Mouse (Mus musculus): Measurements from ENCODE around the gene Sidt1. TPM values are rescaled to one million over a fixed set of nuclear protein-coding genes. Genes with fewer than 3 reads are reported as not detected.
"Not testable (repeated sequence)": the region's sequence is repeated elsewhere in the genome, so short reads cannot be mapped to it uniquely, and the experiment has no call there.

Gene Sidt1
- polyA plus RNA-seq, 2 experiments: 0.08 TPM; not detected in 1

DNA sequence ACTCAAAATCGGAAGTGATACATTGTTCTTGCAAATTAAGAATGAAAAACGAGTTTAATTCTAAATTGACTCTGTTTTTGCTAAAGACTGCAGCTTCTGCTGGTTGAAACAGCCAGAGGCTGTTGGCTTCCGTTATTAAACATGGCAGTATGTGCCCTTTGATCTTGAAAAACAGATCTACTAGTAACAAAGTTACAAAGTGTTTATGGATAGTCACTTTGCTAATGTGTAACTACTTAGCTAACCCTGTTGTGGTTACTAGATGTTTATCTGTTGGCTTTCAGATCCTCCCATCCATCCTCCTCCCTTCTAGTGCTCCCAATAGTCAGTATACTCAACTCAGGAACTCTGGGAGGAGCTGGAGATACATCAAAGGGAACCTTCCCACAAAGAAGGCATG lies 27.4 kb downstream of the Sidt1 start:
- Histone ChIP-seq H3K36me3 (replicated peaks; ENCODE audit: control insufficient read depth, insufficient read depth, low read depth) (no peaks in the 10 kb centered on the region), H3K27me3 (ENCODE audit: control insufficient read depth, insufficient read depth, low read length) (no peaks in the 10 kb centered on the region), H3K4me3 (ENCODE audit: insufficient read depth in 1 of 2, low read depth in 2 of 2, low read length in 2 of 2) (no peak overlapping the region), H3K4me1 (replicated peaks; ENCODE audit: control insufficient read depth in 2 of 2, insufficient read depth in 2 of 2, low read length in 1 of 2) (peaks cover 0 to 3% of the 10 kb centered on the region in 2 experiments; a peak in 1 of 4 replicates), H3K9me3 (ENCODE audit: control insufficient read depth, low read length) (no peaks in the 10 kb centered on the region), H3K27ac (no peak overlapping the region), H3K9ac (replicated peaks) (no peak overlapping the region), H3K4me2 (ENCODE audit: low read depth) (no peak overlapping the region)
- TF ChIP-seq EP300 (IDR thresholded peaks at IDR 0.05; ENCODE audit: low read depth) (no peak), CTCF (IDR thresholded peaks at IDR 0.05; ENCODE audit: low read depth) (no peak)
- DNase-seq (ENCODE audit: low read depth in 3 of 3, low spot score in 3 of 3) (no peak), ATAC-seq (ENCODE audit: insufficient read depth) (no peak)
- 40% methylated on average over 3 of the region's 3 CpGs for WGBS (ENCODE audit: insufficient replicate concordance)

DNA sequence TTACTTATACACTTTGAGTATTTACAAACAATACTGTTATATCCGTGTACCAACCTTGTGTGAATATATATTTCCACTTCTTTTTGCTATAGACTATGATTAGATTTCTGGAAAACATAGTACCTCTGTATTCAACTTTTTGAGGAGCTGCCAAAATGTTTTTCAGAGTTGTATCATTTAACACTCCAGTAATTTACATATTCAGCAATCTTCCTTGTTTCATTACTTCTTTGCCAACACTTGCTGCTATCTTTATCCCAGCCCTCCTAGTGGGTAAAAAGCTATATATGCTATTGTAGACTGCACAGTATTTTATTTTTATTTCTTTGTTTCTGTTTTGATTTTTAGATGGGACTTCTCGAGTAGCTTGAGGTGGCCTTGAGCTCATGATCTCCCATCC lies 29.2 kb downstream of the Sidt1 start:
- Histone ChIP-seq H3K4me3 (ENCODE audit: insufficient read depth in 1 of 2, low read depth in 2 of 2, low read length in 2 of 2) (no peak overlapping the region), H3K27ac (no peak overlapping the region), H3K36me3 (replicated peaks; ENCODE audit: control insufficient read depth, insufficient read depth, low read depth) (no peaks in the 10 kb centered on the region), H3K27me3 (ENCODE audit: control insufficient read depth, insufficient read depth, low read length) (no peaks in the 10 kb centered on the region), H3K9me3 (ENCODE audit: control insufficient read depth, low read length) (no peaks in the 10 kb centered on the region), H3K9ac (replicated peaks) (no peak overlapping the region), H3K4me1 (replicated peaks; ENCODE audit: control insufficient read depth in 2 of 2, insufficient read depth in 2 of 2, low read length in 1 of 2) (peaks cover 0 to 3% of the 10 kb centered on the region in 2 experiments; a peak in 1 of 4 replicates), H3K4me2 (ENCODE audit: low read depth) (no peak overlapping the region)
- TF ChIP-seq EP300 (IDR thresholded peaks at IDR 0.05; ENCODE audit: low read depth): no peak
- TF ChIP-seq CTCF (IDR thresholded peaks at IDR 0.05; ENCODE audit: low read depth): no peak
- no peak for ATAC-seq (ENCODE audit: insufficient read depth)
- no peak for DNase-seq (ENCODE audit: low read depth in 3 of 3, low spot score in 3 of 3)
- WGBS (ENCODE audit: insufficient replicate concordance): 42% methylated on average over 2 of the region's 2 CpGs

DNA sequence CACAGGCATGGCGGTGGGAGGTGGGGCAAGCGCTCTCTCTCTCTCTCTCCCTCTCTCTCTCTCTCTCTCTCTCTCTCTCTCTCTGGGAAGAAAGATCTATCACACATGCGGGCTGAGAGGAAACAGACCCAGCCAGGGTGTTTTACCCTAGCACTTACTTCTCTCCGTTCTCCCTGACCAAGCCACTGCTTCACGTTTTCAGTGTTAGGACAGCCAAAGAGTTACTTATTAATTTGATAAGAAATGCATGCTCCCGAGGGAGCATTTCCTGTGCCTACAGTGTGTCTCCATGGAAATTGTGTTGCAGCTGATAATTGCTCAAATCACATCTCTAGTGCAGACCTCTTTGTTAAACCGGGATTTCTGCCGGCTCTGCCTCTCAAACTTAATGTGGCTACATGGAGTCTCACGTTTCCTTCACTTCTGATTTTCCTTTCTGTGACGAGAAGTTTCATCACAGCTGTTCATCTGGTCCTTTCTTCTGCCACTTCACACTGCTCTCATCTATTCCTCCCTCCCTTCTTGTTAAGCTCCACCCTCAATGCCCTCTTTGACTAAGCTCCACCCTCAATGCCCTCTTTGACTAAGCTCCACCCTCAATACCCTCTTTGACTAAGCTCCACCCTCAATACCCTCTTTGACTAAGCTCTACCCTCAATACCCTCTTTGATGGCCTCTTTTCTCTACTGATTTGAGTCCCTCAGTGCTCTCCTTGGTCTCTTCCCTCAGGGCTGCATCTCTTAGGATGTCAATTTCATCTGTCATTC lies 30.7 kb downstream of the Sidt1 start:
- no peak for DNase-seq (ENCODE audit: low read depth in 3 of 3, low spot score in 3 of 3)
- H3K4me2 ChIP-seq (ENCODE audit: low read depth): no peak overlapping the region
- peaks cover 0 to 3% of the 10 kb centered on the region in 2 experiments; a peak in 1 of 4 replicates for H3K4me1 ChIP-seq (replicated peaks; ENCODE audit: control insufficient read depth in 2 of 2, insufficient read depth in 2 of 2, low read length in 1 of 2)
- H3K27me3 ChIP-seq (ENCODE audit: control insufficient read depth, insufficient read depth, low read length): no peaks in the 10 kb centered on the region
- H3K4me3 ChIP-seq (ENCODE audit: insufficient read depth in 1 of 2, low read depth in 2 of 2, low read length in 2 of 2): no peak overlapping the region
- H3K27ac ChIP-seq: no peak overlapping the region
- no peaks in the 10 kb centered on the region for H3K36me3 ChIP-seq (replicated peaks; ENCODE audit: control insufficient read depth, insufficient read depth, low read depth)
- 39% methylated on average over 10 of the region's 10 CpGs for WGBS (ENCODE audit: insufficient replicate concordance)
- ATAC-seq (ENCODE audit: insufficient read depth): no peak
- H3K9ac ChIP-seq (replicated peaks): no peak overlapping the region
- H3K9me3 ChIP-seq (ENCODE audit: control insufficient read depth, low read length): no peaks in the 10 kb centered on the region
- TF ChIP-seq EP300 (IDR thresholded peaks at IDR 0.05; ENCODE audit: low read depth) (no peak), CTCF (IDR thresholded peaks at IDR 0.05; ENCODE audit: low read depth) (no peak)

DNA sequence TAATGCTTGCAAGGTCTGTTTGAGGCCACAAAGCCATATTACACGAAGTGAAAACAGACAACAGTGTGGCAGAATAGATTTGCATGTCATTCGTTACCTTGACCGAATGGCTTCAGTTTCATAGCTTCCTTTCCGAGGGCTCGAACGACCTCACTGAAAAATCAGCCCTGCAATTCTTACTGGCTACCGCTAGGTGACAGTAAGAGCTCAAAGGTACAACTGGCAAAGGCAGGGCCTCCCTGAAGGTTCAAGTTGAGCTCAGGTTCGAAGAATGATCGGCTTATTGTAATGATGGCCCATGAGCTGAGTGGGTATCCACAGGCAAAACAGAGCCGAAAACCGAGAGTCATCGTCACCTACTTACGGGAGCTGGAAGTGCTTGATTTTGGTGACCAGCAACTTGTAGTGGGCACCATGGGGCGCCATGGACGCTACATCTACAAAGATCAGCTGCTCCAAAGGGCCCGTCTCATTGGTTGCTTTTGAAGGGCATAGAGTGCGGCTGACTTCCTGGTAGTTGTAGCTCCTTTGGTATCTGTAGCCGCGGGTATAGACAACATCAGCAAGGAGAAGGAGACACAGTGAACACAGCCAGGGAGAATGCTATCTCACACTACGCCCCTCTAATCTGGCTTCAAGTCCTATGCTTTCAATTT lies 33.4 kb downstream of the Sidt1 start:
- no peak overlapping the region for H3K9ac ChIP-seq (replicated peaks)
- H3K4me3 ChIP-seq (ENCODE audit: insufficient read depth in 1 of 2, low read depth in 2 of 2, low read length in 2 of 2): no peak overlapping the region
- ATAC-seq (ENCODE audit: insufficient read depth) (no peak), DNase-seq (ENCODE audit: low read depth in 3 of 3, low spot score in 3 of 3) (peak in 1 of 3 experiments; percentile 11)
- WGBS (ENCODE audit: insufficient replicate concordance): 64% methylated on average over 20 of the region's 20 CpGs
- H3K4me2 ChIP-seq (ENCODE audit: low read depth): no peak overlapping the region
- no peaks in the 10 kb centered on the region for H3K36me3 ChIP-seq (replicated peaks; ENCODE audit: control insufficient read depth, insufficient read depth, low read depth)
- TF ChIP-seq CTCF (IDR thresholded peaks at IDR 0.05; ENCODE audit: low read depth): peak; percentile 89
- TF ChIP-seq EP300 (IDR thresholded peaks at IDR 0.05; ENCODE audit: low read depth): no peak
- H3K9me3 ChIP-seq (ENCODE audit: control insufficient read depth, low read length): no peaks in the 10 kb centered on the region
- no peak overlapping the region for H3K27ac ChIP-seq
- peaks cover 0 to 3% of the 10 kb centered on the region in 2 experiments; a peak in 1 of 4 replicates for H3K4me1 ChIP-seq (replicated peaks; ENCODE audit: control insufficient read depth in 2 of 2, insufficient read depth in 2 of 2, low read length in 1 of 2)
- no peaks in the 10 kb centered on the region for H3K27me3 ChIP-seq (ENCODE audit: control insufficient read depth, insufficient read depth, low read length)

DNA sequence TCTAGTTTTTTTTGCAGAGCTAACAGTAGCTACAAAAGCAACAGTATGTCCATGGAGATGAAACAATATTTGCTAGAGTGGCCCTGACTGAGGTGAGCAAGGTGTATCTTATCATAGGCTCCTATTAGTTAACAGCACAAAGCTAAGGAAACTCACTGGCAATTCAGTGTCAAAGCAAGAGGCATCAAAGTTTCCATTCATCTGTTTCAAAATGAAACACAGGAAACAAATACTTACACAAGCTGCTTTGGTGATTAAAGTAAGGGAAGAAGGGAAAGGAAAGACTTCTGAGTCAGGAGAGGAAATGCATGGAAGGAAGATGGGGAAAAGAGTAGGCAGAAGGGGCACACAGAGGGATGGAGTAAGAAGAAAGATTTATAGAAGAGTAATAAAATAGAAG lies 39.0 kb downstream of the Sidt1 start:
- Histone ChIP-seq H3K9me3 (ENCODE audit: control insufficient read depth, low read length) (no peaks in the 10 kb centered on the region), H3K36me3 (replicated peaks; ENCODE audit: control insufficient read depth, insufficient read depth, low read depth) (no peaks in the 10 kb centered on the region), H3K4me1 (replicated peaks; ENCODE audit: control insufficient read depth in 2 of 2, insufficient read depth in 2 of 2, low read length in 1 of 2) (no peaks in the 10 kb centered on the region), H3K27me3 (ENCODE audit: control insufficient read depth, insufficient read depth, low read length) (no peaks in the 10 kb centered on the region), H3K4me2 (ENCODE audit: low read depth) (no peak overlapping the region), H3K4me3 (ENCODE audit: insufficient read depth in 1 of 2, low read depth in 2 of 2, low read length in 2 of 2) (no peak overlapping the region), H3K27ac (no peak overlapping the region), H3K9ac (replicated peaks) (no peak overlapping the region)
- DNase-seq (ENCODE audit: low read depth in 3 of 3, low spot score in 3 of 3) (no peak), ATAC-seq (ENCODE audit: insufficient read depth) (no peak)
- TF ChIP-seq EP300 (IDR thresholded peaks at IDR 0.05; ENCODE audit: low read depth): no peak
- no peak for TF ChIP-seq CTCF (IDR thresholded peaks at IDR 0.05; ENCODE audit: low read depth)

DNA sequence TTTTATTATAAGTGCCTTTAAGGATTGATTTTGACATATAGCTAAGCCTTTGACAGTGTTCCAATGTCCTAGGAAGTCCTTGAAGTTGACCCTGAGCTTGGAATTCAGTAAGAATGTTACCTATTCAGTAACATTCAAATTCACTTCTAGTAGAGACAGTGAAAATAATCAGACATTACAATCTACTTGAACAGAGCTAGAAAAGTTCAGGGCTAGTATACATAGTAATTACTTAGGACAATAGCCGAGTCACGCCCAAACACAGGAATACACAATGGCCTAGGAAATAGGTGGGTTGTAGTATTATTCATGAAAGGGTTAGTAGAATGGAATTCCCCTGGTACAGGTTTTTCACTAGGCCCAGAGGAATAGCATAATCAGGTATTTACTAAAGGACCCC lies 40.3 kb downstream of the Sidt1 start:
- not testable (repeated sequence) for ATAC-seq (ENCODE audit: insufficient read depth); H3K9me3 ChIP-seq (ENCODE audit: control insufficient read depth, low read length); DNase-seq (ENCODE audit: low read depth in 3 of 3, low spot score in 3 of 3); H3K27ac ChIP-seq; H3K4me1 ChIP-seq (replicated peaks; ENCODE audit: control insufficient read depth in 2 of 2, insufficient read depth in 2 of 2, low read length in 1 of 2); H3K36me3 ChIP-seq (replicated peaks; ENCODE audit: control insufficient read depth, insufficient read depth, low read depth); H3K4me3 ChIP-seq (ENCODE audit: insufficient read depth in 1 of 2, low read depth in 2 of 2, low read length in 2 of 2); H3K4me2 ChIP-seq (ENCODE audit: low read depth); H3K9ac ChIP-seq (replicated peaks); H3K27me3 ChIP-seq (ENCODE audit: control insufficient read depth, insufficient read depth, low read length)
- 73% methylated on average over 2 of the region's 2 CpGs for WGBS (ENCODE audit: insufficient replicate concordance)

Measured in liver, embryonic 14.5 days (tissue).